Mouse (Mus musculus) erythroid progenitor cell, adult 5-6 weeks (primary cell): ENCODE measurements around the gene Gm49366. TPM values are rescaled to one million over a fixed set of nuclear protein-coding genes. Genes with fewer than 3 reads are reported as not detected.
"Not testable (repeated sequence)": the region's sequence is repeated elsewhere in the genome, so short reads cannot be mapped to it uniquely, and the experiment has no call there.

ENCODE experiments used
- ATAC-seq: replicated peaks from 2 replicates; pipeline ENCODE4 v1.8.0; 2016; ENCODE audit warnings: moderate number of reproducible peaks, mild to moderate bottlenecking, moderate TSS enrichment, inconsistent platforms; ENCODE audit not compliant: poor library complexity, low FRiP score, severe bottlenecking
- total RNA-seq, 2 experiments: library from RNA; stranded (forward) in 1 of 2; stranded (reverse) in 1 of 2; fragments of 150-400 nt in 1 of 2; fragments of 186-747, 209-891 nt in 1 of 2; gene quantifications; 2 replicates each; pipeline versions ENCODE4 v1.2.3 to v1.2.4; 2015 to 2017; ENCODE audit warnings: low replicate concordance in 2 of 2

The Gm49366 gene
- total RNA-seq, 2 experiments from 2014 or later = not detected

- not testable (repeated sequence) for ATAC-seq
Measured at GRCm38 (mm10) chr12:84029043-84029442, 9.7 kb upstream of the Gm49366 start.

- peak; percentile 81 for ATAC-seq
Measured at GRCm38 (mm10) chr12:84030659-84031332, 7.9 kb upstream of the Gm49366 start.

- no peak for ATAC-seq
Measured at GRCm38 (mm10) chr12:84032854-84033253, 5.9 kb upstream of the Gm49366 start.

GRCm38 (mm10) chr12:84033302-84033701 is 5.4 kb upstream of the Gm49366 start:
- not testable (repeated sequence) for ATAC-seq

GRCm38 (mm10) chr12:84034108-84034507 is 4.6 kb upstream of the Gm49366 start:
- ATAC-seq = no peak

- ATAC-seq = not testable (repeated sequence)
Measured at GRCm38 (mm10) chr12:84038241-84038640, 494 bp upstream of the Gm49366 start, which contains the start of gene Acot4. Acot4 (plus strand) TSS chr12:84038379.

- no peak for ATAC-seq
Measured at GRCm38 (mm10) chr12:84042248-84042647, 3.5 kb downstream of the Gm49366 start.

- ATAC-seq = no peak
Measured at GRCm38 (mm10) chr12:84044045-84044444, 5.3 kb downstream of the Gm49366 start.

GRCm38 (mm10) chr12:84046906-84047305 is 8.2 kb downstream of the Gm49366 start:
- no peak for ATAC-seq

GRCm38 (mm10) chr12:84050744-84051143 is 12.0 kb downstream of the Gm49366 start:
- not testable (repeated sequence) for ATAC-seq

GRCm38 (mm10) chr12:84051937-84052474 is 13.3 kb downstream of the Gm49366 start, which contains the start of gene Acot3:
Acot3 (plus strand) TSS chr12:84052144.
- ATAC-seq = no peak

- ATAC-seq = no peak
Measured at GRCm38 (mm10) chr12:84052609-84053008, 13.9 kb downstream of the Gm49366 start.

GRCm38 (mm10) chr12:84053173-84053572 is 14.4 kb downstream of the Gm49366 start:
- ATAC-seq = no peak

- no peak for ATAC-seq
Measured at GRCm38 (mm10) chr12:84053679-84054391, 15.1 kb downstream of the Gm49366 start.

- no peak for ATAC-seq
Measured at GRCm38 (mm10) chr12:84060946-84061345, 22.2 kb downstream of the Gm49366 start.

GRCm38 (mm10) chr12:84062336-84062735 is 23.6 kb downstream of the Gm49366 start:
- ATAC-seq = no peak

GRCm38 (mm10) chr12:84063228-84063627 is 24.5 kb downstream of the Gm49366 start:
- no peak for ATAC-seq

GRCm38 (mm10) chr12:84063833-84064232 is 25.1 kb downstream of the Gm49366 start:
- no peak for ATAC-seq

GRCm38 (mm10) chr12:84064621-84065020 is 25.9 kb downstream of the Gm49366 start:
- ATAC-seq = no peak

GRCm38 (mm10) chr12:84067752-84068151 is 29.0 kb downstream of the Gm49366 start:
- no peak for ATAC-seq

GRCm38 (mm10) chr12:84068296-84068695 is 29.6 kb downstream of the Gm49366 start:
- ATAC-seq = no peak
